Mouse (Mus musculus) liver, embryonic 14.5 days (tissue): Measurements from ENCODE around the gene Prss34.

Experiments used
- CTCF ChIP-seq: IDR thresholded peaks from 2 replicates; pipeline ENCODE4 v1.5.1; 2016; ENCODE audit warnings: antibody characterized with exemption, low read depth, control low read depth
- EP300 ChIP-seq: IDR thresholded peaks from 2 replicates; pipeline ENCODE4 v1.6.1; 2016; ENCODE audit warnings: antibody characterized with exemption, low read depth

- TF ChIP-seq CTCF, result no peak
- no peak for TF ChIP-seq EP300
Observed at GRCm38 (mm10) chr17:25270795-25271335, 27.3 kb upstream of the Prss34 start.
